Mouse (Mus musculus): ENCODE results near the gene Hoxd9. TPM values are rescaled to one million over a fixed set of nuclear protein-coding genes. Genes with fewer than 3 reads are reported as not detected.

The Hoxd9 gene
- total and polyA plus RNA-seq, 3 experiments, result not detected

DNA sequence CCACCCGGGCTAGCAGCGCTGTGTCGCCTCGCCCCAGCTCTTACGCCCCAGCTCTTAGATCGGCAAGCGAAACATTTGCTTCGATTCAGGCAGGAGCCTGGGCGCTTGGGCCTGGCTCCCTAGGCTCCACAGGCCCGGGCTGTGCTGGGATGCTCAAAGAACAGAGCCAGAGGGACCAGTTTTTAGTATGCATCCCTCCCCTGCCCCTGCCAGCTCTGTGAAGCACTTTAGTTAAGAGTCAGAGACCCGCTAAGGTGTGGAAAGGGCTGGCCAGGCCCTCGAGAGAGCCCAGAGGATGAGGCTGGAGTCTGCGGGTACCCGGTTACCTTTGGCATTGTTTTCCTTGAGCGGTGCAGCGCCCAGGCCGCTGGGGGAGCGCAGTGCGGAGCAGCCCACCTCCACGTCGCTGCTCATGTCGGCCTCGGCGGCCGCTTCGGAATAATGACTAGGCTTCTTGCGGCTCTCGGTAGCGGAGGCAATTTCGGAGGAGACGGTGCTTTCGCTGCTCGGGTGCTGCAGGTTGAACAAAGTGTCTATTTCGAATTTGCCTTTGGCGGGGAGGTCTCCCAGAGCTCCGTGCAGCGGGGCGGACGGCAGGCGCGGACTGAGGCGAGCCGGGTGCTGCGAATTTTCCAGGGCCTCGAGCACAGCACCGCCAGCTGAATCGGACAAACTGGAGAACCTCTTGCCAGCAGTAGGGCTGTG is 38.7 kb upstream of the Hoxd9 start:
- in situ Hi-C loops (cut with MboI; ENCODE audit: low pct_ligation_motif_present, low pct_unique_long_range_greater_than_20kb, low sequenced_read_pairs) (loop anchor here (25.0 kb wide), 1 partner anchor 1072 kb away; the partner anchor contains the start of gene Chrna1), dilution Hi-C loops (cut with MboI; ENCODE audit: extremely low pct_ligation_motif_present, extremely low pct_unique_long_range_greater_than_20kb, low sequenced_read_pairs) (no loop called here)
- Histone ChIP-seq H3K79me2 (replicated peaks; ENCODE audit: control insufficient read depth, extremely low read depth, insufficient read depth, poor library complexity, severe bottlenecking) (no peaks in the 10 kb centered on the region), H3K36me3 (replicated peaks in 1 of 2; ENCODE audit: control insufficient read depth in 1 of 2, insufficient read depth in 1 of 2, low read length in 1 of 2) (no peaks in the 10 kb centered on the region), H3K4me1 (ENCODE audit: control insufficient read depth in 1 of 2, insufficient read depth in 2 of 2) (peaks cover 0 to 5% of the 10 kb centered on the region in 2 experiments; a peak in 2 of 4 replicates), H3K9ac (ENCODE audit: insufficient read depth, low read depth) (no peak overlapping the region), H3K27ac (ENCODE audit: insufficient read depth, low read depth) (no peak overlapping the region), H3K4me2 (ENCODE audit: insufficient read depth, low read depth, poor library complexity, severe bottlenecking) (no peak overlapping the region), H3K27me3 (replicated peaks) (no peaks in the 10 kb centered on the region), H3K9me3 (replicated peaks; ENCODE audit: low read length) (peaks cover 38% of the 10 kb centered on the region), H3K4me3 (replicated peaks in 1 of 3; ENCODE audit: low read depth in 2 of 3, low read length in 2 of 3, poor library complexity in 1 of 3) (no peak overlapping the region)
- no peak for DNase-seq (ENCODE audit: extremely low read depth)
- TF ChIP-seq JUND (conservative IDR thresholded peaks at IDR 0.05; ENCODE audit: low read depth, low read length) (no peak), GABPA (IDR thresholded peaks at IDR 0.05; ENCODE audit: insufficient replicate concordance, low read depth, low read length) (no peak)

DNA sequence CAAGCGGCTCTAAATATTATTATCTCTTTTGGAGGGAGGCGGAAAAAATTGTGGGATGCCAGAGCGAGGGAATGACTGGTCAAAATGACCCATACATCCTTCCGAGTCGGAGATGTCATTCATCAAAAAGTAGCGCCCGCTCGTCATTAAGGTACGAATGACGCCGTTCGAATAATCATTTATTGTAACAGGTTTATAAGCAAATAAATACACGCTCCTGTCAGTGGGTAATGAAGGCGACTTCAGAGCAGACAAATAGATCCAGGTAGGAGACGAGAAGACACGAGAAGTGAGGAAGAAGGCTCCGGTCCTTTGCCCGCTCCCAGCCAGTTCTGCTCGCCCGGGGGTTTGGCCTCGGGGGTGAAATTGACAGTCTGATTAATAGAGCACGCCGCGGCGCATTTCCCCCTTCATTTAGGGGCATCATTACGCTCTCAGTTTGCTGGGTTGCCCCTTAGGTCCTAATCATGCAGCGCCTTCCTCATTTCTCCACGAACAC is 38.0 kb upstream of the Hoxd9 start, which contains the start of gene Evx2:
Evx2 (minus strand) TSS at position 51 of the 499 bp plus-strand sequence.
- Histone ChIP-seq H3K27ac (ENCODE audit: insufficient read depth, low read depth) (no peak within 1 kb of the TSS), H3K79me2 (replicated peaks; ENCODE audit: control insufficient read depth, extremely low read depth, insufficient read depth, poor library complexity, severe bottlenecking) (no peaks in the 10 kb centered on the region), H3K4me3 (replicated peaks in 1 of 3; ENCODE audit: low read depth in 2 of 3, low read length in 2 of 3, poor library complexity in 1 of 3) (no peak within 1 kb of the TSS), H3K27me3 (replicated peaks) (no peaks in the 10 kb centered on the region), H3K9me3 (replicated peaks; ENCODE audit: low read length) (peaks cover 38% of the 10 kb centered on the region), H3K4me2 (ENCODE audit: insufficient read depth, low read depth, poor library complexity, severe bottlenecking) (no peak within 1 kb of the TSS), H3K9ac (ENCODE audit: insufficient read depth, low read depth) (no peak within 1 kb of the TSS), H3K4me1 (ENCODE audit: control insufficient read depth in 1 of 2, insufficient read depth in 2 of 2) (peaks cover 0 to 5% of the 10 kb centered on the region in 2 experiments; a peak in 2 of 4 replicates), H3K36me3 (replicated peaks in 1 of 2; ENCODE audit: control insufficient read depth in 1 of 2, insufficient read depth in 1 of 2, low read length in 1 of 2) (no peaks in the 10 kb centered on the region)
- DNase-seq (ENCODE audit: extremely low read depth), result no peak
- TF ChIP-seq JUND (conservative IDR thresholded peaks at IDR 0.05; ENCODE audit: low read depth, low read length) (no peak), NRF1 (IDR thresholded peaks at IDR 0.05; ENCODE audit: low read depth, low read length) (no peak), USF1 (IDR thresholded peaks at IDR 0.05; ENCODE audit: low read depth, low read length) (no peak), RAD21 (IDR thresholded peaks at IDR 0.05; ENCODE audit: low read depth, low read length) (no peak), RCOR1 (conservative IDR thresholded peaks at IDR 0.05; ENCODE audit: low read depth, low read length) (no peak), EP300 (IDR thresholded peaks at IDR 0.05; ENCODE audit: low read length) (no peak), MAFK (IDR thresholded peaks at IDR 0.05; ENCODE audit: insufficient replicate concordance, low read length) (no peak), TCF12 (IDR thresholded peaks at IDR 0.05; ENCODE audit: low read depth, low read length) (no peak), E2F4 (IDR thresholded peaks at IDR 0.05; ENCODE audit: insufficient replicate concordance, low read depth, low read length) (no peak), IRF4 (IDR thresholded peaks at IDR 0.05; ENCODE audit: low read depth, low read length) (no peak)
- dilution Hi-C loops (cut with MboI; ENCODE audit: extremely low pct_ligation_motif_present, extremely low pct_unique_long_range_greater_than_20kb, low sequenced_read_pairs), result no loop called here
- in situ Hi-C loops (cut with MboI; ENCODE audit: low pct_ligation_motif_present, low pct_unique_long_range_greater_than_20kb, low sequenced_read_pairs), result loop anchor here (10.0 to 25.0 kb wide), 3 partner anchors 365 to 1072 kb away; partner anchors contain the start of gene Chrna1

Measured in CH12.LX (cell line).